14 mouse cellular contexts compared by ENCODE assay signal in the genomic region with DNA sequence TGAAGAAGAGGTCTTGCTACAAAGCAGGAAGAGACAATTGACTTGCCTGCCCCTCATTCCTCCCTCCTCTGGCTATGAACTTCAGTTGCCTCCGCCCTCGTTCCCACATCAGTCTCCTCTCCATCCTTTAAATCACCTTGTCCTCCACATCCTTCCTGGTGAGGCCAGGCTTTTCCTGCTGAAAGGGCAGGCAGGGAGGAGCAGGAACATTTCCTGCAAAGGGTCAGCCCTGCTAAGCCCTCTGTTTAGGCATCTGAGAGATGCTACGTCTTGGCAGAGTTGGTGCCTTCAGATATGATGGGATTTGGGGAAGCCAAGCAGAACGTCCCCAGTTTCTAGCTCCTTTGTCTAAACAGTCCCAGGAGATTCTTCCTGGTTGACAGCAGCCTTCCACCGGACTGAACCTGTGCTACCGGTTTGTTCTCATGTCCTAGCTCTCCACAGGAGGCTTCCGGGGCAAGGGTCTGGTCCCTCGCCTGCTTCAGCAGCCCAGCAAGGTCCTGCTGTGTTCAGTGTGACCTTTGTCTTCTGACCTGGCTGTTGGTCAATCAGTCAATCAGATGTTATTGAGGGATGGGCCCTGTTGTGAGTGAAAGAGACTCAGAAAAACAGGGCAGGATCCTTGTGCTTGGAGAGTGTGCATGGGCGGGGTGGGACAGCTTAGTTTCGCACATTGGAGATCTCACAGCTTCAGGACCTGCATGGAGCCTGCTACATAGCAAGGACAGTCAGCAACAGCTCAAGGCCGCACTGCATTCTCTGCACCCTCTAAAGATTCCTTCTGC. TPM values are rescaled to one million over a fixed set of nuclear protein-coding genes. Genes with fewer than 3 reads are reported as not detected.
A peak's percentile ranks its signal among the peaks of the same experiment; 100 is the strongest.
DNase-seq lines count a peak whose midpoint lies in the region; ATAC-seq lines count a peak whose summit lies in the region.
"Had no signal": no experiment of that assay in that cellular context is flagged by ENCODE, and none has a peak within 500 bp of the region (broad histone marks: within the 10 kb centered on the region; RNA-seq: fewer than 3 reads in every experiment).

No protein-coding gene starts in this region.

- H3K4me2 ChIP-seq in heart, embryonic 16.5 days (ENCODE audit: low read depth, low read length), result no peak overlapping the region
- peak overlapping the region; percentile 28; the same call in 1 of the 2 replicates for H3K4me2 ChIP-seq in intestine, embryonic 15.5 days (replicated peaks)
- H3K4me2 ChIP-seq in stomach, embryonic 15.5 days, result no peak overlapping the region
- H3K4me2 ChIP-seq: heart, embryonic 11.5 days; midbrain, embryonic 13.5 days; neural tube, embryonic 13.5 days had no signal

- WGBS in heart, embryonic 16.5 days, result 65% methylated on average over 11 of the region's 11 CpGs
- 50% methylated on average over 11 of the region's 11 CpGs for WGBS in intestine, embryonic 15.5 days
- 51% methylated on average over 11 of the region's 11 CpGs for WGBS in stomach, embryonic 15.5 days

- H3K36me3 ChIP-seq in heart, embryonic 16.5 days (ENCODE audit: control insufficient read depth, insufficient read depth), result no peaks in the 10 kb centered on the region
- H3K36me3 ChIP-seq in intestine, embryonic 15.5 days, result no peaks in the 10 kb centered on the region
- H3K36me3 ChIP-seq in stomach, embryonic 15.5 days, result no peaks in the 10 kb centered on the region
- H3K36me3 ChIP-seq: midbrain, embryonic 13.5 days; neural tube, embryonic 13.5 days had no signal

- ATAC-seq in heart, embryonic 16.5 days (replicated peaks; ENCODE audit: extremely low read depth, insufficient read depth, low FRiP score), result no peak
- peak; percentile 92 for ATAC-seq in intestine, embryonic 15.5 days
- 0 out of 2 replicates have a peak, but pooled peaks have one; percentile 54 for ATAC-seq in stomach, embryonic 15.5 days (ENCODE audit: insufficient read depth, low FRiP score, low read depth)
- ATAC-seq: midbrain, embryonic 13.5 days had no signal

- peaks cover 17% of the 10 kb centered on the region for H3K4me1 ChIP-seq in heart, embryonic 16.5 days (ENCODE audit: control insufficient read depth, insufficient read depth, low read length)
- H3K4me1 ChIP-seq in intestine, embryonic 15.5 days (replicated peaks), result peaks cover 14% of the 10 kb centered on the region
- H3K4me1 ChIP-seq in stomach, embryonic 15.5 days, result 0 out of 2 replicates have a peak, but pooled peaks cover 7% of the 10 kb centered on the region
- H3K4me1 ChIP-seq: midbrain, embryonic 13.5 days had no signal

- 0 out of 2 replicates have a peak, but pooled peaks cover 2% of the 10 kb centered on the region for H3K27me3 ChIP-seq in heart, embryonic 16.5 days (ENCODE audit: control insufficient read depth, insufficient read depth, low read length)
- H3K27me3 ChIP-seq in intestine, embryonic 15.5 days (replicated peaks), result no peaks in the 10 kb centered on the region
- no peaks in the 10 kb centered on the region for H3K27me3 ChIP-seq in stomach, embryonic 15.5 days (replicated peaks)
- H3K27me3 ChIP-seq: midbrain, embryonic 13.5 days; neural tube, embryonic 13.5 days had no signal

- DNase-seq in heart, postnatal 4 days, result no peak
- DNase-seq in kidney, postnatal 36 days, result peak; percentile 35 to 52
- no peak for DNase-seq in ovary, postnatal 36 days (ENCODE audit: low spot score)
- no peak for DNase-seq in retina, postnatal 1 day
- DNase-seq: cerebellum, postnatal 36 days; lung, postnatal 10 days; right cerebral cortex, postnatal 4 days had no signal

- no peak overlapping the region for H3K4me3 ChIP-seq in heart, embryonic 16.5 days (ENCODE audit: low read length)
- no peak overlapping the region for H3K4me3 ChIP-seq in intestine, embryonic 15.5 days (replicated peaks)
- H3K4me3 ChIP-seq in stomach, embryonic 15.5 days (replicated peaks), result no peak overlapping the region
- H3K4me3 ChIP-seq: midbrain, embryonic 13.5 days; neural tube, embryonic 13.5 days had no signal

- 0 out of 2 replicates have a peak overlapping the region, but pooled peaks have one; percentile 9 for H3K9ac ChIP-seq in heart, embryonic 16.5 days (ENCODE audit: low read length)
- no peak overlapping the region for H3K9ac ChIP-seq in intestine, embryonic 15.5 days
- no peak overlapping the region for H3K9ac ChIP-seq in stomach, embryonic 15.5 days
- H3K9ac ChIP-seq: midbrain, embryonic 13.5 days; neural tube, embryonic 13.5 days had no signal

- H3K27ac ChIP-seq in heart, embryonic 16.5 days (ENCODE audit: low read length), result no peak overlapping the region
- H3K27ac ChIP-seq in intestine, embryonic 15.5 days, result 0 out of 2 replicates have a peak overlapping the region, but pooled peaks have one; percentile 41
- H3K27ac ChIP-seq in stomach, embryonic 15.5 days, result 0 out of 2 replicates have a peak overlapping the region, but pooled peaks have one; percentile 11
- H3K27ac ChIP-seq: midbrain, embryonic 13.5 days; neural tube, embryonic 13.5 days had no signal

- H3K9me3 ChIP-seq in heart, embryonic 16.5 days (replicated peaks; ENCODE audit: control insufficient read depth, low read length), result no peaks in the 10 kb centered on the region
- no peaks in the 10 kb centered on the region for H3K9me3 ChIP-seq in intestine, embryonic 15.5 days
- H3K9me3 ChIP-seq in stomach, embryonic 15.5 days, result no peaks in the 10 kb centered on the region
- H3K9me3 ChIP-seq: midbrain, embryonic 13.5 days; neural tube, embryonic 13.5 days had no signal

RNA-seq across cellular contexts. Expression of a gene that starts 38.9 kb away (rescaled TPM):
- polyA plus RNA-seq in heart, embryonic 16.5 days (2015; fragmentation: Nextera tagmentation; extraction: Ambion mirVana), result 14.6 and 16.8 TPM in 2 replicates
- 10 to 100 TPM; 15.9 to 22.2 TPM for total RNA-seq in heart, postnatal 4 days (2021)
- 4.1 and 4.9 TPM in 2 replicates for polyA plus RNA-seq in intestine, embryonic 15.5 days (2015; fragmentation: Nextera tagmentation; extraction: Ambion mirVana)
- 4.2 and 4.4 TPM in 2 replicates for polyA plus RNA-seq in stomach, embryonic 15.5 days (2015; fragmentation: Nextera tagmentation; extraction: Ambion mirVana)
- polyA plus RNA-seq: testis, adult 2 months had no signal

Comparison
In these comparisons a context has a peak if more than half of its experiments do, and no peak if none do; other contexts are left out.
1. DNase-seq: peak in kidney, postnatal 36 days (2 of 2); none in heart, postnatal 4 days (single experiment), ovary, postnatal 36 days (single experiment) and retina, postnatal 1 day (single experiment).